9 mouse cellular contexts compared by ENCODE assay signal in genomic region chr8:13411597-13411996, GRCm38 (mm10). TPM values are rescaled to one million over a fixed set of nuclear protein-coding genes. Genes with fewer than 3 reads are reported as not detected.
DNase-seq lines count a peak whose midpoint lies in the region; ATAC-seq and TF ChIP-seq lines count a peak whose summit lies in the region.
"Had no signal": no experiment of that assay in that cellular context is flagged by ENCODE, and none has a peak within 500 bp of the region (broad histone marks: within the 10 kb centered on the region; RNA-seq: fewer than 3 reads in every experiment).

No protein-coding gene starts in this region.

- no peak for ATAC-seq in megakaryocyte, adult 5-6 weeks (ENCODE audit: poor library complexity, severe bottlenecking)

- no peak for TF ChIP-seq POLR2A in MEL (IDR thresholded peaks at IDR 0.05; ENCODE audit: control insufficient read depth in 1 of 2, insufficient read depth in 1 of 2, low read depth in 1 of 2, low read length in 2 of 2, poor library complexity in 1 of 2)
- no peak for TF ChIP-seq POLR2A in cerebellum, adult 2 months (IDR thresholded peaks at IDR 0.05; ENCODE audit: borderline replicate concordance, insufficient read depth, low read length)

- no peaks in the 10 kb centered on the region for H3K4me1 ChIP-seq in MEL (ENCODE audit: control insufficient read depth in 1 of 2, insufficient read depth in 2 of 2, low read length in 2 of 2)
- H3K4me1 ChIP-seq in cerebellum, adult 2 months (ENCODE audit: control insufficient read depth, insufficient read depth, low read length), result no peaks in the 10 kb centered on the region
- H3K4me1 ChIP-seq: limb, embryonic 13.5 days had no signal

- H3K79me2 ChIP-seq in C2C12 (ENCODE audit: control insufficient read depth, insufficient read depth) (no peaks in the 10 kb centered on the region), MEL (ENCODE audit: control insufficient read depth, insufficient read depth, low read length, poor library complexity) (no peaks in the 10 kb centered on the region)

- peak; percentile 84 for TF ChIP-seq RAD21 in MEL (IDR thresholded peaks at IDR 0.05; ENCODE audit: low read depth, low read length)

- no peak for TF ChIP-seq EP300 in MEL (IDR thresholded peaks at IDR 0.05; ENCODE audit: low read depth in 1 of 2, low read length in 2 of 2)

- WGBS in cerebellum, adult 2 months, result 23% methylated on average over 6 of the region's 6 CpGs

- peaks cover 65% of the 10 kb centered on the region for H3K27me3 ChIP-seq in C2C12 (ENCODE audit: control insufficient read depth, insufficient read depth, insufficient read length)
- H3K27me3 ChIP-seq in MEL (ENCODE audit: control insufficient read depth in 1 of 2, insufficient read depth in 2 of 2, low read length in 2 of 2), result peaks cover 0 to 2% of the 10 kb centered on the region in 2 experiments; a peak in 2 of 4 replicates
- H3K27me3 ChIP-seq in cerebellum, adult 2 months (ENCODE audit: control insufficient read depth, insufficient read depth, low read length), result no peaks in the 10 kb centered on the region

- H3K4me3 ChIP-seq in C2C12 (ENCODE audit: insufficient read depth, poor library complexity, severe bottlenecking) (no peak overlapping the region), MEL (ENCODE audit: control insufficient read depth in 1 of 2, insufficient read depth in 1 of 2, low read depth in 2 of 2, low read length in 2 of 2) (no peak overlapping the region)
- H3K4me3 ChIP-seq in cerebellum, adult 2 months (replicated peaks; ENCODE audit: insufficient read depth, low read depth, low read length), result no peak overlapping the region
- no peak overlapping the region for H3K4me3 ChIP-seq in gastrocnemius, adult 2 months
- H3K4me3 ChIP-seq: limb, embryonic 13.5 days had no signal

- TF ChIP-seq CTCF in C2C12 (IDR thresholded peaks at IDR 0.05; ENCODE audit: control insufficient read depth, insufficient read depth, insufficient read length) (peak; percentile 72), MEL (IDR thresholded peaks at IDR 0.05 in 2 of 3, conservative IDR thresholded peaks at IDR 0.05 in 1 of 3; ENCODE audit: control insufficient read depth in 1 of 3, insufficient read depth in 1 of 3, low read depth in 2 of 3, low read length in 3 of 3, poor library complexity in 1 of 3, severe bottlenecking in 1 of 3) (peak; percentile 91 to 96 (median 95))
- peak; percentile 84 for TF ChIP-seq CTCF in cerebellum, adult 2 months (IDR thresholded peaks at IDR 0.05; ENCODE audit: borderline replicate concordance, insufficient read depth, low read depth, low read length)
- peak; percentile 88 for TF ChIP-seq CTCF in gastrocnemius, adult 2 months (IDR thresholded peaks at IDR 0.05)

- no peak overlapping the region for H3K9ac ChIP-seq in MEL (ENCODE audit: control insufficient read depth, low read depth, low read length, poor library complexity, severe bottlenecking)
- H3K9ac ChIP-seq: limb, embryonic 13.5 days had no signal

- intact Hi-C loops in gastrocnemius, adult 2 months (cut with DNase I), result no loop called here

- H3K9me3 ChIP-seq in MEL (replicated peaks; ENCODE audit: insufficient read depth, low read length), result no peaks in the 10 kb centered on the region
- H3K9me3 ChIP-seq: limb, embryonic 13.5 days had no signal

- H3ac ChIP-seq in C2C12 (ENCODE audit: control insufficient read depth, insufficient read length, low read depth), result no peak overlapping the region

- no peaks in the 10 kb centered on the region for H3K79me3 ChIP-seq in C2C12 (ENCODE audit: low read depth)

- H3K36me3 ChIP-seq in C2C12 (ENCODE audit: control insufficient read depth, insufficient read depth), result no peaks in the 10 kb centered on the region
- H3K36me3 ChIP-seq in MEL (ENCODE audit: control insufficient read depth in 1 of 2, insufficient read depth in 2 of 2, low read length in 2 of 2), result no peaks in the 10 kb centered on the region
- H3K36me3 ChIP-seq: limb, embryonic 13.5 days had no signal

- peak; percentile 76 for DNase-seq in MEL (ENCODE audit: low read depth, low spot score)
- peak; percentile 57 to 67 for DNase-seq in cerebellum, adult 2 months
- peak; percentile 80 for DNase-seq in gastrocnemius, adult 2 months
- peak; percentile 60 to 80 for DNase-seq in kidney, postnatal 36 days
- peak; percentile 27 to 44 for DNase-seq in lung, adult 18-20 months
- DNase-seq in right cerebral cortex, adult 2 months (ENCODE audit: low spot score in 2 of 2), result peak; percentile 73 to 79

- H3K27ac ChIP-seq in MEL (ENCODE audit: control insufficient read depth, low read depth, low read length), result no peak overlapping the region
- H3K27ac ChIP-seq in cerebellum, adult 2 months (ENCODE audit: insufficient read depth, low read length), result no peak overlapping the region
- H3K27ac ChIP-seq in gastrocnemius, adult 2 months, result no peak overlapping the region
- H3K27ac ChIP-seq: limb, embryonic 13.5 days had no signal

TF ChIP-seq in C2C12, 6 proteins besides CTCF, POLR2A, EP300 and RAD21:
- no peak for TF ChIP-seq MYOD1 (IDR thresholded peaks at IDR 0.05; ENCODE audit: control insufficient read depth, insufficient read length, low read depth)
- no peak for TF ChIP-seq MAX (IDR thresholded peaks at IDR 0.05)
- no peak for TF ChIP-seq MYOG (IDR thresholded peaks at IDR 0.05; ENCODE audit: control insufficient read depth, extremely low read depth, insufficient read length)
- TF ChIP-seq FOSL1 (IDR thresholded peaks at IDR 0.05; ENCODE audit: insufficient read depth, low read length, poor library complexity, severe bottlenecking), result no peak
- TF ChIP-seq USF1 (IDR thresholded peaks at IDR 0.05; ENCODE audit: low read depth), result no peak
- no peak for TF ChIP-seq CEBPB (IDR thresholded peaks at IDR 0.05; ENCODE audit: low read depth)

TF ChIP-seq in MEL, 35 proteins besides CTCF, POLR2A, EP300 and RAD21:
- no peak for TF ChIP-seq MAX (IDR thresholded peaks at IDR 0.05; ENCODE audit: low read length)
- TF ChIP-seq SMC3 (IDR thresholded peaks at IDR 0.05; ENCODE audit: low read depth, low read length), result peak; percentile 69
- TF ChIP-seq USF2 (IDR thresholded peaks at IDR 0.05; ENCODE audit: borderline replicate concordance in 1 of 2, insufficient read depth in 1 of 2, low read depth in 1 of 2, low read length in 2 of 2), result no peak
- TF ChIP-seq ZC3H11A (IDR thresholded peaks at IDR 0.05; ENCODE audit: low read depth, low read length), result peak; percentile 52
- TF ChIP-seq MXI1 (IDR thresholded peaks at IDR 0.05; ENCODE audit: low read depth, low read length), result no peak
- TF ChIP-seq GATA1 (IDR thresholded peaks at IDR 0.05; ENCODE audit: low read depth, low read length), result no peak
- TF ChIP-seq ZNF384 (IDR thresholded peaks at IDR 0.05; ENCODE audit: low read depth, low read length), result no peak
- TF ChIP-seq NELFE (IDR thresholded peaks at IDR 0.05; ENCODE audit: low read depth, low read length), result no peak
- no peak for TF ChIP-seq MAZ (IDR thresholded peaks at IDR 0.05; ENCODE audit: low read depth, low read length)

RNA-seq across cellular contexts. Expression of gene Grk1, which starts 6.7 kb away (rescaled TPM):
- polyA plus RNA-seq in C2C12 (2012; fragmentation: generic; extraction: Trizol) (not detected), MEL (2012; ENCODE audit: insufficient read depth in 1 of 2, insufficient read length in 2 of 2, low read depth in 1 of 2, low replicate concordance in 2 of 2, missing spikeins in 1 of 2) (under 1 TPM in 1 of 2 experiments, not detected in 1; 0.03 TPM)
- total RNA-seq in MEL (2012; rRNA removed), result under 0.01 TPM in 1 of 2 replicates, not detected in the other
- 0.02 and 0.05 TPM in 2 replicates for polyA plus RNA-seq in cerebellum, adult 2 months (2012; rRNA removed)
- not detected for total RNA-seq in gastrocnemius, adult 2 months (2021)
- total RNA-seq in megakaryocyte, adult 5-6 weeks (2015), result 0.04 TPM in 1 of 2 replicates, not detected in the other
- not detected in 2 replicates for total RNA-seq in megakaryocyte, adult 5-6 weeks (2017)

RNA-seq across cellular contexts. Expression of gene Atp4b, which starts 15.0 kb away (rescaled TPM):
- polyA plus RNA-seq in C2C12 (2012; fragmentation: generic; extraction: Trizol) (not detected), MEL (2012; ENCODE audit: insufficient read depth in 1 of 2, insufficient read length in 2 of 2, low read depth in 1 of 2, low replicate concordance in 2 of 2, missing spikeins in 1 of 2) (under 1 TPM in 1 of 2 experiments, not detected in 1; 0.14 TPM)
- total RNA-seq in MEL (2012; rRNA removed), result 0.08 TPM in 1 of 2 replicates, not detected in the other
- polyA plus RNA-seq in cerebellum, adult 2 months (2012; rRNA removed), result not detected in 2 replicates
- not detected for total RNA-seq in gastrocnemius, adult 2 months (2021)
- total RNA-seq in megakaryocyte, adult 5-6 weeks (2015), result not detected in 2 replicates
- total RNA-seq in megakaryocyte, adult 5-6 weeks (2017), result not detected in 2 replicates
- polyA plus RNA-seq: limb, embryonic 13.5 days had no signal

RNA-seq across cellular contexts. Expression of gene Tmem255b, which starts 23.4 kb away (rescaled TPM):
- polyA plus RNA-seq in C2C12 (2012; fragmentation: generic; extraction: Trizol) (not detected), MEL (2012; ENCODE audit: insufficient read depth in 1 of 2, insufficient read length in 2 of 2, low read depth in 1 of 2, low replicate concordance in 2 of 2, missing spikeins in 1 of 2) (not detected)
- not detected in 2 replicates for total RNA-seq in MEL (2012; rRNA removed)
- polyA plus RNA-seq in cerebellum, adult 2 months (2012; rRNA removed), result 1.0 and 1.4 TPM in 2 replicates
- total RNA-seq in gastrocnemius, adult 2 months (2021), result 1 to 10 TPM; 2.6 to 3.1 TPM
- not detected in 2 replicates for total RNA-seq in megakaryocyte, adult 5-6 weeks (2015)
- total RNA-seq in megakaryocyte, adult 5-6 weeks (2017), result not detected in 2 replicates
